Comparison of ENCODE assay signal across 8 mouse cellular contexts in genomic region chr1:64717504-64717903, GRCm38 (mm10). TPM values are rescaled to one million over a fixed set of nuclear protein-coding genes. Genes with fewer than 3 reads are reported as not detected.
A peak's percentile ranks its signal among the peaks of the same experiment; 100 is the strongest.
DNase-seq lines count a peak whose midpoint lies in the region; ATAC-seq lines count a peak whose summit lies in the region.

No protein-coding gene starts in this region.

- H3K4me1 ChIP-seq in stomach, embryonic 16.5 days (ENCODE audit: control insufficient read depth, insufficient read depth, low read length): no peaks in the 10 kb centered on the region; the same call in 1 of the 2 replicates

- intact Hi-C loops in heart, postnatal 25 days (cut with DNase I): loop anchor here (2.0 to 5.0 kb wide), 2 partner anchors 201 to 270 kb away; no protein-coding TSS in a partner anchor
- intact Hi-C loops in heart, postnatal 10 days (cut with DNase I): loop anchor here (2.0 to 5.0 kb wide), 3 partner anchors 201 to 295 kb away; no protein-coding TSS in a partner anchor

- ATAC-seq in stomach, embryonic 16.5 days (ENCODE audit: insufficient read depth, low FRiP score): peak; percentile 68; the same call in 1 of the 2 replicates

- no peak overlapping the region for H3K4me3 ChIP-seq in stomach, embryonic 16.5 days (replicated peaks; ENCODE audit: low read length)

- peak; percentile 63 to 72 for DNase-seq in heart, adult 18-20 months
- DNase-seq in heart, postnatal 25 days (ENCODE audit: low spot score): no peak
- DNase-seq in MN1 (ENCODE audit: low spot score): peak; percentile 46
- DNase-seq in cerebellum, postnatal 36 days: peak; percentile 60 to 64
- peak; percentile 71 to 77 for DNase-seq in heart, postnatal 10 days
- peak; percentile 53 to 77 for DNase-seq in kidney, postnatal 36 days
- peak; percentile 44 to 61 for DNase-seq in lung, postnatal 4 days

- H3K27ac ChIP-seq in stomach, embryonic 16.5 days (ENCODE audit: low read length): no peak overlapping the region

- H3K27me3 ChIP-seq in stomach, embryonic 16.5 days (ENCODE audit: control insufficient read depth, insufficient read depth, low read length): no peaks in the 10 kb centered on the region

- H3K36me3 ChIP-seq in stomach, embryonic 16.5 days (ENCODE audit: control insufficient read depth, insufficient read depth, low read length): no peaks in the 10 kb centered on the region

- no peak overlapping the region for H3K4me2 ChIP-seq in stomach, embryonic 16.5 days (ENCODE audit: low read depth, low read length)

- no peaks in the 10 kb centered on the region for H3K9me3 ChIP-seq in stomach, embryonic 16.5 days (replicated peaks; ENCODE audit: control insufficient read depth, low read length)

- H3K9ac ChIP-seq in stomach, embryonic 16.5 days (ENCODE audit: low read length): no peak overlapping the region

RNA-seq across cellular contexts. Expression of gene Fzd5, which starts 20.0 kb away (rescaled TPM):
- total RNA-seq in heart, adult 18-20 months (2021): 1 to 10 TPM; 3.9 to 4.4 TPM
- 1 to 10 TPM; 4.0 to 5.8 TPM for total RNA-seq in heart, postnatal 25 days (2021)
- 1 to 10 TPM; 6.4 to 7.9 TPM for total RNA-seq in heart, postnatal 10 days (2021)
- polyA plus RNA-seq in stomach, embryonic 16.5 days (2015; fragmentation: Nextera tagmentation; extraction: Ambion mirVana): 5.5 and 5.7 TPM in 2 replicates

RNA-seq across cellular contexts. Expression of gene Ccnyl1, which starts 27.2 kb away (rescaled TPM):
- 10 to 100 TPM; 12.3 to 12.9 TPM for total RNA-seq in heart, adult 18-20 months (2021)
- 10 to 100 TPM; 16.9 to 17.6 TPM for total RNA-seq in heart, postnatal 25 days (2021)
- total RNA-seq in heart, postnatal 10 days (2021): 10 to 100 TPM; 24.0 to 27.6 TPM
- 3.5 and 4.0 TPM in 2 replicates for polyA plus RNA-seq in stomach, embryonic 16.5 days (2015; fragmentation: Nextera tagmentation; extraction: Ambion mirVana)
